Mouse (Mus musculus): ENCODE measurements around the gene Rap1gap2.

GRCm38 (mm10) chr11:74569735-74570134, 41.0 kb downstream of the Rap1gap2 start:
- TF ChIP-seq GATA1 (IDR thresholded peaks at IDR 0.05; ENCODE audit: borderline replicate concordance, low read length) (no peak), FLI1 (IDR thresholded peaks at IDR 0.05; ENCODE audit: low read length) (no peak)
